Mouse (Mus musculus): Measurements from ENCODE around the gene Anp32a.

Gene Anp32a

GRCm38 (mm10) chr9:62345633-62346387, 4.7 kb downstream of the Anp32a start:
- in situ Hi-C loops (cut with MboI, MseI) = loop anchor here in 1 of 2 experiments (10.0 kb wide), 2 partner anchors 1259 to 1351 kb away; partner anchors contain the start of genes Aagab and Iqch

- in situ Hi-C loops (cut with MboI, MseI) = loop anchor here in 1 of 2 experiments (10.0 kb wide), 2 partner anchors 1258 to 1352 kb away; partner anchors contain the start of genes Aagab and Iqch
These were observed 5.2 kb downstream of the Anp32a start for GRCm38 (mm10) chr9:62346388-62346679.

- in situ Hi-C loops (cut with MboI, MseI) = loop anchor here in 1 of 2 experiments (10.0 kb wide), 2 partner anchors 1258 to 1352 kb away; partner anchors contain the start of genes Aagab and Iqch
These were observed 6.1 kb downstream of the Anp32a start for GRCm38 (mm10) chr9:62347201-62347600.

GRCm38 (mm10) chr9:62348050-62348449, 7.0 kb downstream of the Anp32a start:
- in situ Hi-C loops (cut with MboI, MseI) = loop anchor here in 1 of 2 experiments (10.0 kb wide), 2 partner anchors 1257 to 1353 kb away; partner anchors contain the start of genes Aagab and Iqch

GRCm38 (mm10) chr9:62348467-62348985, 7.4 kb downstream of the Anp32a start:
- in situ Hi-C loops (cut with MboI, MseI) = loop anchor here in 1 of 2 experiments (10.0 kb wide), 2 partner anchors 1256 to 1354 kb away; partner anchors contain the start of genes Aagab and Iqch

- in situ Hi-C loops (cut with MboI, MseI) = loop anchor here in 1 of 2 experiments (10.0 kb wide), 2 partner anchors 1256 to 1354 kb away; partner anchors contain the start of genes Aagab and Iqch
These were observed 8.2 kb downstream of the Anp32a start for GRCm38 (mm10) chr9:62349250-62349649.

- in situ Hi-C loops (cut with MboI, MseI) = loop anchor here (10.0 to 25.0 kb wide), 2 partner anchors 1362 to 1394 kb away; no protein-coding TSS in a partner anchor
These were observed 9.6 kb downstream of the Anp32a start for GRCm38 (mm10) chr9:62350721-62351120.

GRCm38 (mm10) chr9:62351200-62351599, 10.1 kb downstream of the Anp32a start:
- in situ Hi-C loops (cut with MboI, MseI) = loop anchor here (10.0 to 25.0 kb wide), 2 partner anchors 1361 to 1394 kb away; no protein-coding TSS in a partner anchor

GRCm38 (mm10) chr9:62353784-62354183, 12.7 kb downstream of the Anp32a start:
- in situ Hi-C loops (cut with MboI, MseI) = loop anchor here (10.0 to 25.0 kb wide), 2 partner anchors 1359 to 1391 kb away; no protein-coding TSS in a partner anchor

- in situ Hi-C loops (cut with MboI, MseI) = loop anchor here (10.0 to 25.0 kb wide), 2 partner anchors 1357 to 1390 kb away; no protein-coding TSS in a partner anchor
These were observed 14.0 kb downstream of the Anp32a start for GRCm38 (mm10) chr9:62354838-62355719.

GRCm38 (mm10) chr9:62355763-62356162, 14.7 kb downstream of the Anp32a start:
- in situ Hi-C loops (cut with MboI, MseI) = loop anchor here (10.0 to 25.0 kb wide), 2 partner anchors 1357 to 1389 kb away; no protein-coding TSS in a partner anchor

GRCm38 (mm10) chr9:62357593-62357992, 16.5 kb downstream of the Anp32a start:
- in situ Hi-C loops (cut with MboI, MseI) = loop anchor here (10.0 to 25.0 kb wide), 2 partner anchors 1355 to 1387 kb away; no protein-coding TSS in a partner anchor

GRCm38 (mm10) chr9:62358851-62359250, 17.8 kb downstream of the Anp32a start:
- in situ Hi-C loops (cut with MboI, MseI) = loop anchor here (10.0 to 25.0 kb wide), 2 partner anchors 1353 to 1386 kb away; no protein-coding TSS in a partner anchor

- in situ Hi-C loops (cut with MboI, MseI) = loop anchor here in 1 of 2 experiments (25.0 kb wide), 1 partner anchor 1351 kb away; no protein-coding TSS in a partner anchor
These were observed 19.8 kb downstream of the Anp32a start for GRCm38 (mm10) chr9:62360889-62361288.

GRCm38 (mm10) chr9:62362835-62363385, 21.8 kb downstream of the Anp32a start:
- in situ Hi-C loops (cut with MboI, MseI) = loop anchor here in 1 of 2 experiments (25.0 kb wide), 1 partner anchor 1349 kb away; no protein-coding TSS in a partner anchor

GRCm38 (mm10) chr9:62363619-62364018, 22.5 kb downstream of the Anp32a start:
- in situ Hi-C loops (cut with MboI, MseI) = loop anchor here in 1 of 2 experiments (25.0 kb wide), 1 partner anchor 1349 kb away; no protein-coding TSS in a partner anchor

- in situ Hi-C loops (cut with MboI, MseI) = loop anchor here in 1 of 2 experiments (25.0 kb wide), 1 partner anchor 1348 kb away; no protein-coding TSS in a partner anchor
These were observed 23.1 kb downstream of the Anp32a start for GRCm38 (mm10) chr9:62364216-62364615.

GRCm38 (mm10) chr9:62364831-62365230, 23.7 kb downstream of the Anp32a start:
- in situ Hi-C loops (cut with MboI, MseI) = loop anchor here in 1 of 2 experiments (5.0 to 25.0 kb wide), 2 partner anchors 1347 to 1368 kb away; no protein-coding TSS in a partner anchor

GRCm38 (mm10) chr9:62365326-62366080, 24.4 kb downstream of the Anp32a start:
- in situ Hi-C loops (cut with MboI, MseI) = loop anchor here in 1 of 2 experiments (5.0 to 25.0 kb wide), 2 partner anchors 1347 to 1368 kb away; no protein-coding TSS in a partner anchor

Measured in T-helper 17 cell (primary cell).